Mouse (Mus musculus) stomach, embryonic 15.5 days (tissue): ENCODE results near the gene Nid2. TPM values are rescaled to one million over a fixed set of nuclear protein-coding genes. Genes with fewer than 3 reads are reported as not detected.

ENCODE experiments used
- ATAC-seq: fragments of 200-750 bp; cut with Nextera tagmentation; 2 replicates; pipeline ENCODE4 v1.8.0; 2017; ENCODE audit warnings: low read depth, moderate number of reproducible peaks, moderate TSS enrichment; ENCODE audit not compliant: insufficient read depth, low FRiP score
- H3K27ac ChIP-seq: fragments of 300-500 bp; sonication (generic); 2 replicates; pipeline ENCODE4 v1.5.1; 2015; ENCODE audit warnings: mild to moderate bottlenecking, inconsistent platforms
- H3K27me3 ChIP-seq: fragments of 300-500 bp; sonication (generic); replicated peaks from 2 replicates; pipeline ENCODE4 v1.6.1; 2015; ENCODE audit warnings: inconsistent platforms
- H3K36me3 ChIP-seq: fragments of 300-500 bp; sonication (generic); 2 replicates; pipeline ENCODE4 v1.6.1; 2015; ENCODE audit warnings: inconsistent platforms
- H3K4me1 ChIP-seq: fragments of 300-500 bp; sonication (generic); 2 replicates; pipeline ENCODE4 v1.6.1; 2015; ENCODE audit warnings: inconsistent platforms
- H3K4me2 ChIP-seq: fragments of 300-500 bp; sonication (generic); 2 replicates; pipeline ENCODE4 v1.6.1; 2015; ENCODE audit warnings: mild to moderate bottlenecking, inconsistent platforms
- H3K4me3 ChIP-seq: fragments of 300-500 bp; sonication (generic); replicated peaks from 2 replicates; pipeline ENCODE4 v1.5.1; 2015; ENCODE audit warnings: inconsistent platforms
- H3K9ac ChIP-seq: fragments of 300-500 bp; sonication (generic); 2 replicates; pipeline ENCODE4 v1.6.1; 2015; ENCODE audit warnings: inconsistent platforms
- H3K9me3 ChIP-seq: fragments of 300-500 bp; sonication (generic); 2 replicates; pipeline ENCODE4 v1.6.1; 2016; ENCODE audit warnings: inconsistent platforms
- whole genome bisulfite sequencing: fragments of 180-500 bp; shearing (Covaris S2); methylation state at CpG from one replicate; pipeline ENCODE4 v1.1.7; 2015; 5-methylcytosine and 5-hydroxymethylcytosine counted together
- polyA plus RNA-seq: library from polyadenylated mRNA; unstranded; fragments of >200 nt; fragmentation: Nextera tagmentation; extraction: Ambion mirVana; gene quantifications from 2 replicates; pipeline ENCODE4 v1.2.1, GENCODE M21; 2015

Nid2 gene
- polyA plus RNA-seq, 1 experiment from 2014 or later: 73.8 TPM

DNA sequence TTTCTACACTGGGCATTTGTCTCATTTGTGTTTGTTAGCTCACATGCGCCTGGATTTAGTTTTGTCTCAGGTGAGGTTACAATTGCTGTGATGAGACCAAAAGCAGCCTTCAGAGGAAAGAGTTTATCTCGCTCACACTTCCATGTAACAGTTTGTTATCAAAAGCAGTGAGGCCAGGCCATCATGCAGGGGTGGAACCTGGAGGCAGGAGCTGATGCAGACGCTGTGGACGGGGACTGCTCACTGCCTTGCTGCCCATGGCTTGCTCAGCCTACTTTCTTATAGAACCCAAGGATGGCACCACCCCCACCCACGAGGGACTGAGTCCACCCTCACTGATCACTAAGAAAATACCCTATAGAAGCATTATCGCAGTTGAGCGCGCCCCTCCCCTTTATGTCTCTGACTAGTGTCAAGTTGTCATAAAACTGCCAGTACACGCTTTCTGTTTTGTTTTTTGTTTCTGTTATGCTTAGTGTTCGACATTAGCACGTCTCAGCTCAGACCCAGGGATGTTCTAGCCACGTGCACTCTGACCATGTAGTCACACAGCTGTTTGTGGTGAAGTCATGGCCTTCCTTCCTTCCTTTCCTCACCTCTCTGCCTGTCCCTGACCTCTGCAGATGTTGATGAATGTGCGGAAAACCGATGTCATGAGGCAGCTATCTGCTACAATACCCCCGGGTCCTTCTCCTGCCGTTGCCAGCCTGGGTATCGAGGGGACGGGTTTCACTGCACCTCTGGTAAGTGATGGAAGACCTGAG, 45.7 kb downstream of the Nid2 start:
- ATAC-seq: no peak
- Histone ChIP-seq H3K27me3 (no peaks in the 10 kb centered on the region), H3K4me2 (no peak overlapping the region), H3K9me3 (no peaks in the 10 kb centered on the region), H3K4me1 (no peaks in the 10 kb centered on the region), H3K36me3 (peaks cover under 1% of the 10 kb centered on the region; the same call in 1 of the 2 replicates), H3K27ac (no peak overlapping the region), H3K4me3 (no peak overlapping the region), H3K9ac (no peak overlapping the region)
- 72% methylated on average over 18 of the region's 18 CpGs for WGBS

DNA sequence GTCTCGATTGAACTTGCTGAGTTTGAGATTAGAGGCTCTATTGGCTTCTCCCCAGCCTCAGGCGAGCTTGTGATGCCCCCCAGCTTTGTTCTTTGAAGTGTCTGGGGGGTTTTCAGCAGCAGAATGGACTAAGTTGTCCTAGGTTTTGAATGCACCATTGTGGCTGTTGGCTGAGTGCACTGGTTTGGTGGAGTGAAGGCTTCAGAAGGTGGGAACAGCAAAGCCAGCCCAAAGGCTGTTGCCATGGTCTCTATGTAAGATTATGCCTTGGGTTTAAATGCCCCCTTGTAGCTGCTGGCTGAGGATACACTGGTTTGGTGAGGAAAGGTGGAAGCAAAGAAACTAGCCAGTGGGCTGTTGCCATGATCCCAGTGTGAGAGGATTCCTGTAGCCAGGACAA, 49.4 kb downstream of the Nid2 start:
- no peak for ATAC-seq
- H3K36me3 ChIP-seq: no peaks in the 10 kb centered on the region; the same call in 1 of the 2 replicates
- 50% methylated on average over 2 of the region's 2 CpGs for WGBS

DNA sequence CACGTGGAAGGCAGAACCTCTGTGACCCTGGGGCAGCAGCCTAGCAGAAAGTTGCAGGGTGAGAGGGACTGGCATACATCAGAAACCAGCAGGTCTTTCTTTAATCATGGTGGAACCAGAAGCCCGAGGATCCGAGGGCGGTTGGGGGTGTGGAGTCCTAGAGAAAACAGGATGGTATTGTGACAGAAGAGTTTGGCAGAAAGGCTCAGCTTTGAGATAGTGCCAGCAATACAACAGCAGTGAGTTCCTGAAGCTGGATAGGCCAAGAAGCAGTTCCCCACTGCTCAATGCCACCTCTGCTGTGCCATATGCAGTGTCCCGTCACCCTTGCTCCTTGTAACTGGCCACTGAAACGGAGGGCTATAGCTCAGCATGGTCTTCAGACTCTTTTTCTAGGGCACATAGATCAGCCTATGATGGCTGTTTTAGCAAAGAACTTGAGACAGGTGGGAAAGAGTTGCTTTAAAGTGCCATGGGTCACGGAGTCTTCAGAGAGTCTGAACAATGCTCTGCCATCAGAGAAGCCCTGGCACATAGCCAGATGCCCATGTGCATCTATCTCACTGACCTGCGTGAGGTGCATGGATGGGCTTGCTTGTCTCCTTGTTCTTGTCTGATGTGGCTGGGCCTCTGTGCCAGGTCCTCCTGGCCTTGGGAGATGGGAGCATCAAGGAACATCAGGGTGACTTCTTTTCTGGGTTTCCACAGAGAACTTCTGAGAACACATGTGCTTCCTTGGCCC, 50.6 kb downstream of the Nid2 start:
- H3K27me3 ChIP-seq: no peaks in the 10 kb centered on the region
- no peaks in the 10 kb centered on the region for H3K4me1 ChIP-seq
- no peak overlapping the region for H3K27ac ChIP-seq
- no peak overlapping the region for H3K4me2 ChIP-seq
- no peak overlapping the region for H3K9ac ChIP-seq
- H3K36me3 ChIP-seq: no peaks in the 10 kb centered on the region; the same call in 1 of the 2 replicates
- 84% methylated on average over 8 of the region's 8 CpGs for WGBS
- no peak for ATAC-seq
- H3K9me3 ChIP-seq: no peaks in the 10 kb centered on the region
- no peak overlapping the region for H3K4me3 ChIP-seq

More for the DNA sequence above, 49.4 kb downstream of the Nid2 start:
- Histone ChIP-seq H3K4me2 (no peak overlapping the region), H3K4me3 (no peak overlapping the region), H3K9me3 (no peaks in the 10 kb centered on the region), H3K27me3 (no peaks in the 10 kb centered on the region), H3K4me1 (no peaks in the 10 kb centered on the region), H3K27ac (no peak overlapping the region), H3K9ac (no peak overlapping the region)

DNA sequence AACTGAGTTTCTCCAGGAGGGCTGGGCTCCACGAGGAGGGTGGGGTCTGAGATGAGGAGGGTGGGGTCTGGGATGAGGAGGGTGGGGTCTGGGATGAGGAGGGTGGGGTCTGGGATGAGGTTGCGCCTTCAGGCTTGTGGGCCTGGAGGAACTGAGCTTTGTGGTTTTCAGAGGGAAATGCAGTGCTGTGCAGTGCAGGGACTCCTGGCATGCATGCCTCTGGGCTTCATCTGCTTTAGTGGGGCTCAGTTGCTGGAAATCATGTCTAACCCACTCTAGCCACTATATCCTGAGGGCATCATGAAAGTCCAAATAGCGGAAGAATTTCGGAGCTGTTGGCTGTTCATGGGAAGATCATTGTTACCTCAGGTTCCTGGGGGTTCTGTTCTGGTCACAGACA, 52.2 kb downstream of the Nid2 start:
- WGBS: 65% methylated on average over 4 of the region's 4 CpGs
- H3K36me3 ChIP-seq: no peaks in the 10 kb centered on the region; the same call in 1 of the 2 replicates
- H3K9ac ChIP-seq: no peak overlapping the region
- H3K4me3 ChIP-seq: no peak overlapping the region
- H3K4me1 ChIP-seq: no peaks in the 10 kb centered on the region
- no peaks in the 10 kb centered on the region for H3K27me3 ChIP-seq
- H3K9me3 ChIP-seq: no peaks in the 10 kb centered on the region
- H3K27ac ChIP-seq: no peak overlapping the region
- no peak overlapping the region for H3K4me2 ChIP-seq
- ATAC-seq: no peak

DNA sequence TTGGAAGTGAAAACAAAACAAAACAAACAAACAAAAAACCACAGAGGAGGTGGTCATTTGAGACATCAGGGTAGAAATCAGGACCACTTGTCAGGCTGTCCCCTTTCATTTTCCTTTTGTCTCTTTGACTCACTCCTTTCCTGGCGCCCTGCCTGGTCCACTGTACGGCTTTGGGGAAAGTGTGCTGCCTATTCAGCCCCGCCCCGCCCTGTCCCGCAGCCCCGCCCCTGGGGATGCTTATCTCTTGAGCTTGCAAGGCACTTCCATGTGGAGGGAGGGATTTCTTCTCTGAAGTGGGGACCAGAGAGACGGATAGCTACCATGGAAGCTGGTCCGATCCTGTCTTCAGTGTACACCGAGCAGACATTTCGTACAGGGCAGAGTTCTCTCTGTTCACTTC, 52.6 kb downstream of the Nid2 start:
- Histone ChIP-seq H3K4me3 (no peak overlapping the region), H3K27ac (no peak overlapping the region), H3K36me3 (no peaks in the 10 kb centered on the region; the same call in 1 of the 2 replicates), H3K4me1 (no peaks in the 10 kb centered on the region), H3K9ac (no peak overlapping the region), H3K27me3 (no peaks in the 10 kb centered on the region), H3K4me2 (no peak overlapping the region), H3K9me3 (no peaks in the 10 kb centered on the region)
- 0 out of 2 replicates have a peak, but pooled peaks have one; percentile 50 for ATAC-seq
- 55% methylated on average over 10 of the region's 10 CpGs for WGBS

DNA sequence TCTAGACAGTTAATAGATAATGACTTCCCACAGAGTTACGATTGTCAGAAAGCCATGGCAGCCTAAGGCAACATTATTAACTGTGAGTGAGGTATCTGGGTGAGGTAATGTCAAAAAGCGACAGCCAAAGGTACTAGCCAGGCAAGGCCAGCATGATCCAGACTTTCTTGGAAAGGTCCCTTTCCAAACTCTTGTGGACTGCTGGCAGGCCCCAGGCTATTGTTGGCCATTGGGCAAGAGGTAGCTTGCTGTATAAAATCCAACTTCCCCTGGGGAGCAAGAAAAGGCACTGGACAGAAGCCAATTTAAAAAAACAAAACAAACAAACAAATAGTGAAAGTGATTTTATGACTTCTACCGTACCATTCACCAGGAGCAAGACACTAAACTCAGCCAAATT, 56.3 kb downstream of the Nid2 start:
- no peak for ATAC-seq
- WGBS: 86% methylated on average over 3 of the region's 3 CpGs
- peaks cover 7% of the 10 kb centered on the region for H3K36me3 ChIP-seq

DNA sequence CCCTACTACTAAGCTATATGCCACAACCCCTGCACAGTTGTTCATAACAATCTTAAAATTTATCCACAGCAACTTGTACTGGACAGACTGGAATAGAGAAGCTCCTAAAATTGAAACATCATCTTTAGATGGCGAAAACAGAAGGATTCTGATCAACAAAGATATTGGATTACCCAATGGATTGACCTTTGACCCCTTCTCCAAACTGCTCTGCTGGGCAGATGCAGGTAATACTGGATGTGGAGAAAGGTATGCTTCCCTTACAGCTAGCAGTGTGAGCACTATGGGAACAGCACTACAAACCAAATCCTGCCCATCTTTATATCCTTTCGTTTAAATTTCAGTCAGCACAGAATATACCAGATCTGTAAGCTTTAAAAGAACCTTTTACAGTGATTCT, 56.8 kb downstream of the Nid2 start:
- no peaks in the 10 kb centered on the region for H3K9me3 ChIP-seq
- WGBS: 86% methylated on average over 2 of the region's 2 CpGs
- H3K4me2 ChIP-seq: no peak overlapping the region
- H3K4me3 ChIP-seq: no peak overlapping the region
- ATAC-seq: no peak
- H3K36me3 ChIP-seq: peaks cover 8% of the 10 kb centered on the region
- H3K9ac ChIP-seq: no peak overlapping the region
- no peaks in the 10 kb centered on the region for H3K27me3 ChIP-seq
- H3K27ac ChIP-seq: no peak overlapping the region
- no peaks in the 10 kb centered on the region for H3K4me1 ChIP-seq

More for the DNA sequence above, 56.3 kb downstream of the Nid2 start:
- Histone ChIP-seq H3K4me3 (no peak overlapping the region), H3K27me3 (no peaks in the 10 kb centered on the region), H3K4me2 (no peak overlapping the region), H3K27ac (no peak overlapping the region), H3K9ac (no peak overlapping the region), H3K4me1 (no peaks in the 10 kb centered on the region), H3K9me3 (no peaks in the 10 kb centered on the region)

DNA sequence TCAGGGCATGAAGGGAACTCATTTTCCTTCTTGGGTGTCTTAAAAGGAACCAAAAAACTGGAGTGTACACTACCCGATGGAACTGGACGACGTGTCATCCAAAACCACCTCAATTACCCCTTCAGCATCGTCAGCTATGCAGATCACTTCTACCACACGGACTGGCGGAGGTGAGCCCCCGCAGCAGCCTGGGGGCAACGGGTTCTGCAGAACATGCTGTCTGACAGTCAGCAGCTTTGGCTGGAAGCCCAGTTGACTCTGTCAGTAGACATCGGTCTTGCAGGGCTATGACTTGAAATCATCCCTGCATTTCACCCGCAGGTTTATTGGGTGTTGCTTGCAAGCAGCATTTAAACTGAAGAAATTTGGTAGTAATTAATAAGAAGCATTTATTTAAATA, 58.9 kb downstream of the Nid2 start:
- H3K4me3 ChIP-seq: no peak overlapping the region
- no peak overlapping the region for H3K9ac ChIP-seq
- no peak for ATAC-seq
- no peaks in the 10 kb centered on the region for H3K9me3 ChIP-seq
- no peaks in the 10 kb centered on the region for H3K27me3 ChIP-seq
- H3K27ac ChIP-seq: no peak overlapping the region
- H3K36me3 ChIP-seq: peaks cover 17% of the 10 kb centered on the region
- no peaks in the 10 kb centered on the region for H3K4me1 ChIP-seq
- WGBS: 79% methylated on average over 10 of the region's 10 CpGs
- no peak overlapping the region for H3K4me2 ChIP-seq

DNA sequence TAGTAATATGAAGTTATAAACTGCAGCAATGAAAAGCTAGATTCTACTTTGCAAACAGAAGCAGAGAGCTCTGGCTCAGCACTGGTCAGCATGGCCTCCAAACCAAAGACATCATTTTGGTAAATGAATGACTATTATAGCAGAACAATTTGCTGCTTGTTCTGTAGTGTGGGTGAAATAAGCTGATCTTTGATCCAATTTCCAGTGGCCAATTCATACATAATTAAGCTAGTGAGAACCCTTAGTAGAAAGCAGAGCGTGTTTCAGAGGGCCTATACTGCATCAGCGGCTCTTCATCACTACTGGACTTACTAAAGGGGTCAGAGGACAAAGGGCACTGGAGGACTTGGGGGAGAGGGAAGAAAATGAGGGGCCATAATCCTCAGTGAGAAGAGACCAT, 62.0 kb downstream of the Nid2 start:
- H3K9me3 ChIP-seq: no peaks in the 10 kb centered on the region
- H3K9ac ChIP-seq: no peak overlapping the region
- H3K4me3 ChIP-seq: no peak overlapping the region
- no peaks in the 10 kb centered on the region for H3K4me1 ChIP-seq
- H3K27me3 ChIP-seq: no peaks in the 10 kb centered on the region
- no peak for ATAC-seq
- WGBS: 93% methylated on average over 2 of the region's 2 CpGs
- H3K27ac ChIP-seq: no peak overlapping the region
- peaks cover 30% of the 10 kb centered on the region for H3K36me3 ChIP-seq
- no peak overlapping the region for H3K4me2 ChIP-seq

DNA sequence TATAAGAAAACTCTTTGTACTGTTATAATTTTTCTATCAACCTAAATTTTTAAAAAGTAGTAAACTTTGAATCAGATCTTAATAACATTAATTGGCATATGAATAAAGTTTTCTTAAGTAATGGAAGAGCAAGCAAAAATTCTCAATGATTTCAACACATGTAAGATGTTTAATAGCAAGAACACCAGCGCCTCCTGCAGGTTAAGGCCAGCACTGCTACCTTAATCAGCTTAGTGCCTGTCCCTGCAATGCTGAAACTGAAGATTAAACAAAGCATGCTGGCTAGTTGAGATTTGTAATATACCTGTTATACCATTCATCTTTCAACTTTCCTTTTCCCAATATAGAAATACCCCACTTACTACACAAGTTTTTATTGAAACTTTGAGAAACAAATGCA, 66.9 kb downstream of the Nid2 start:
- Histone ChIP-seq H3K27me3 (no peaks in the 10 kb centered on the region), H3K9me3 (no peaks in the 10 kb centered on the region), H3K4me2 (no peak overlapping the region), H3K4me1 (peaks cover 3% of the 10 kb centered on the region; the same call in 1 of the 2 replicates), H3K4me3 (no peak overlapping the region), H3K27ac (no peak overlapping the region), H3K36me3 (peaks cover 33% of the 10 kb centered on the region), H3K9ac (no peak overlapping the region)
- 8% methylated on average over 1 of the region's 1 CpGs for WGBS
- ATAC-seq: no peak

DNA sequence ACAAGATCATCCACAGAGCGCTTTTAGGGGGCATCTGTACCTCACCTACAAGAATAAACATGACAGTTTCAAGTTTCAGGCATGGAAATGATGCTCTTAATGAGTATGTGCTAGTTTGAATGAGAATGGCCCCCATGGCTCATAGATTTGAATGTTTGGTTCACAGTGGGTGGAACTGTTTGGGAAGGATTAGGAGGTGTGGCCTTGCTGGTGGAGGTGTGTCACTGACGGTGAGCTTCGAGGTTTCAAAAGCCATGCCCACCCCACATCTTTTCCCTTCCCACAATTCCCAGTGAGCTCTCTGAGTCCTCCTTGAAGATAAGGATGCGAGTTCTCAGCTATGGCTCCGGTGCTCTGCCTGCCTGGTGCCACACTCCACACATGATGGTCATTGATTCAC, 70.6 kb downstream of the Nid2 start:
- Histone ChIP-seq H3K9ac (no peak overlapping the region), H3K4me1 (peaks cover 3% of the 10 kb centered on the region; the same call in 1 of the 2 replicates)
- 96% methylated on average over 5 of the region's 5 CpGs for WGBS

More for the DNA sequence above, 70.6 kb downstream of the Nid2 start:
- no peak overlapping the region for H3K27ac ChIP-seq
- H3K27me3 ChIP-seq: no peaks in the 10 kb centered on the region
- H3K36me3 ChIP-seq: peaks cover 11% of the 10 kb centered on the region
- no peak overlapping the region for H3K4me2 ChIP-seq
- no peak for ATAC-seq
- no peaks in the 10 kb centered on the region for H3K9me3 ChIP-seq
- H3K4me3 ChIP-seq: no peak overlapping the region
